Mouse (Mus musculus) heart, postnatal 0 days (tissue): Measurements from ENCODE around the gene Kif21b. TPM values are rescaled to one million over a fixed set of nuclear protein-coding genes. Genes with fewer than 3 reads are reported as not detected.

ENCODE experiments used
- ATAC-seq: fragments of 200-750 bp; cut with Nextera tagmentation; 2 replicates; pipeline ENCODE4 v1.8.0; 2017; ENCODE audit warnings: low read depth, moderate number of reproducible peaks, moderate library complexity; ENCODE audit not compliant: insufficient read depth
- DNase-seq: peaks from one replicate; pipeline ENCODE4 v3.0.0-alpha.2; 2016; ENCODE audit warnings: low spot score
- H3K27ac ChIP-seq: fragments of 300-500 bp; sonication (generic); 2 replicates; pipeline ENCODE4 v1.5.1; 2014; ENCODE audit warnings: low read depth, mild to moderate bottlenecking
- H3K27me3 ChIP-seq: fragments of 300-500 bp; sonication (generic); 2 replicates; pipeline ENCODE4 v1.6.1; 2014; ENCODE audit warnings: low read length, mixed read lengths; ENCODE audit not compliant: control insufficient read depth, insufficient read depth
- H3K36me3 ChIP-seq: fragments of 300-500 bp; sonication (generic); replicated peaks from 2 replicates; pipeline ENCODE4 v1.6.1; 2014; ENCODE audit warnings: low read length, mixed read lengths; ENCODE audit not compliant: control insufficient read depth, insufficient read depth
- H3K4me1 ChIP-seq: fragments of 300-500 bp; sonication (generic); 2 replicates; pipeline ENCODE4 v1.6.1; 2014; ENCODE audit warnings: antibody characterized with exemption; ENCODE audit not compliant: control insufficient read depth, insufficient read depth
- H3K4me2 ChIP-seq: fragments of 300-500 bp; sonication (generic); 2 replicates; pipeline ENCODE4 v1.6.1; 2014; ENCODE audit warnings: low read depth, mild to moderate bottlenecking, low read length, moderate library complexity
- H3K4me3 ChIP-seq: fragments of 300-500 bp; sonication (generic); 2 replicates; pipeline ENCODE4 v1.5.1; 2014; ENCODE audit warnings: low read depth, low read length
- H3K9ac ChIP-seq: fragments of 300-500 bp; sonication (generic); replicated peaks from 2 replicates; pipeline ENCODE4 v1.6.1; 2014; ENCODE audit warnings: low read depth, low read length, mixed read lengths
- H3K9me3 ChIP-seq: fragments of 300-500 bp; sonication (generic); replicated peaks from 2 replicates; pipeline ENCODE4 v1.6.1; 2016; ENCODE audit warnings: low read length; ENCODE audit not compliant: control insufficient read depth
- CTCF ChIP-seq: IDR thresholded peaks from 2 replicates; pipeline ENCODE4 v1.5.1; 2016; ENCODE audit warnings: antibody characterized with exemption, control low read depth, low read depth
- EP300 ChIP-seq: IDR thresholded peaks from 2 replicates; pipeline ENCODE4 v1.6.1; 2016; ENCODE audit warnings: antibody characterized with exemption, low read depth
- WGBS: fragments of 180-500 bp; shearing (Covaris S2); extraction: QIAGEN DNeasy Blood & Tissue Kit; methylation state at CpG from one replicate; pipeline ENCODE4 v1.1.7; 2014; 5-methylcytosine and 5-hydroxymethylcytosine counted together
- polyA plus RNA-seq: library from polyadenylated mRNA; unstranded; fragments of >200 nt; fragmentation: Nextera tagmentation; extraction: Ambion mirVana; gene quantifications from 2 replicates; pipeline ENCODE4 v1.2.1, GENCODE M21; 2015
- total RNA-seq: library from RNA; depleted of rRNA; stranded (reverse); fragments of >200 nt; gene quantifications from 2 replicates; pipeline ENCODE4 v1.2.3, GENCODE M21; 2014; ENCODE audit warnings: low replicate concordance

Kif21b gene
- total and polyA plus RNA-seq, 2 experiments from 2014 or later: 0.26 to 0.38 TPM

DNA sequence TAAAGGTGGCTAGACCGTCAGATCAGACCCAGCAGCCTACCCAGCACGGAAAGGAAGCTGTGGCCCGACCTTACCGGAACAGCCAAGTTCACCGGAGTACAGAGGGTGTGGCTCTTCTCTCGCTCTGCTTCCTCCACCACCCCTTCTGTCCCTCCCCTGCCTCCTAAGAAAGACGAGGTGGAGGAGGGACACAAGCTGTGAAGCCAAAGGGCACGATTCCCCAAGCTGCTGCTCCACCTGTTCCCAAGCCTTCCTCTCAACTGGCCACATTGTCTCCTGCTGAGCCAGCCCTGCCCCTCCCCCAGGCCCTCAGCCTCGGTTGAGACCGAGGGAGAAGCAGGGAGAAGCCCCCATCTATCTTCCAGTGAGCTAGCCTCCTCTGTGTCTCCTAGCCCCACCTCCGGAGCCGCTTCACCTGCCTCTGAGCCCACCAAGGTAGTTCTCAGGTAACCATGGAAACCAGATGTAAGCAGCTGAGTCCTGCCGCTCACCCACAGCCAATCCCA lies 43.0 kb downstream of the Kif21b start:
- Histone ChIP-seq H3K4me3 (no peak overlapping the region), H3K27me3 (peaks cover 5% of the 10 kb centered on the region; the same call in 1 of the 2 replicates), H3K36me3 (no peaks in the 10 kb centered on the region), H3K27ac (no peak overlapping the region), H3K9ac (no peak overlapping the region), H3K4me2 (0 out of 2 replicates have a peak overlapping the region, but pooled peaks have one; percentile 11), H3K4me1 (0 out of 2 replicates have a peak, but pooled peaks cover 4% of the 10 kb centered on the region), H3K9me3 (no peaks in the 10 kb centered on the region)
- ATAC-seq (no peak), DNase-seq (peak; percentile 9)
- TF ChIP-seq CTCF (no peak), EP300 (no peak)
- WGBS: 37% methylated on average over 13 of the region's 13 CpGs

DNA sequence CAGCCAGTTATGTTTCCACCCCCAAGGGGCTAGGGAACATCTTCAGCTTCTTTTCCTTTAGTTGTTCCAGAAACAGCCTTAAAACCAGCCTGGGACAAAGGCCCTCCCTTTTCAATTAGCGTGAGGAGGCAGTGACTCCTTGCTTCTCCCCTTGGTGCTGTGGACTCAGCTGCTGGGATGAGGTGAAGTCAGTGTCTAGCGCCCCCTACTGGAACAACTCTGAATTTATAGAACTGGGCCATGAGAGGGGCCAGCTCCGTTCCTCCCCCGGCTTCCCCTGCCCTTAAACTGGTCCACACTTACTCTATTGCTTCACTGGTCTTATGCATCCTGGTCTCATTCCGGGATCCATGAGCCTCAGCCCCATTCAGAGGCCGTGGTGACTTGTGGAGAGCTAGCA lies 44.0 kb downstream of the Kif21b start:
- 31% methylated on average over 6 of the region's 6 CpGs for WGBS
- H3K4me3 ChIP-seq: no peak overlapping the region
- H3K9ac ChIP-seq: no peak overlapping the region
- no peak overlapping the region for H3K27ac ChIP-seq
- TF ChIP-seq EP300: no peak
- peak; percentile 47 for TF ChIP-seq CTCF
- no peaks in the 10 kb centered on the region for H3K9me3 ChIP-seq
- no peak overlapping the region for H3K4me2 ChIP-seq
- ATAC-seq (no peak), DNase-seq (peak; percentile 17)
- peaks cover 5% of the 10 kb centered on the region; the same call in 1 of the 2 replicates for H3K27me3 ChIP-seq
- H3K4me1 ChIP-seq: 0 out of 2 replicates have a peak, but pooled peaks cover 4% of the 10 kb centered on the region
- no peaks in the 10 kb centered on the region for H3K36me3 ChIP-seq

DNA sequence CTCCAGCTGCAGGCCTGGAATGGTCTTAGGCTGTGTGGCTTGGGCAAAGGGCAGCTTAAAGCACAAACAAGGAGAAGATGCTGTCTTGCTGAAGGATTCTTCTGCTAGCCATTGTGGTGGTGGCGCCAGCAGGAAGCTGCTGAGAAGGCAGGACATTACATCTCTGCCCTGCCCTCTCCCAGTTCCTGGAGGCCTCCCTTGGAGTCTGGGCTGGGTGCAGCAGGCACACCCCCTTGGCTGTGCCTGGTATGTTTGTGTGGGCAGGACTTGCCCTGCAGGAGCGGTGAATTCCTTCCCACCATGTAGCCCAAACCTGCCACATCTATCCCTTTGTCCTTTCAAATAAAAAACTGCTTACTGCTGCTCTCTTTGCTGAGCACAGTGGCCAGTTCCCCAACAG lies 45.9 kb downstream of the Kif21b start:
- TF ChIP-seq CTCF (no peak), EP300 (no peak)
- no peak overlapping the region for H3K4me2 ChIP-seq
- H3K4me3 ChIP-seq: no peak overlapping the region
- H3K4me1 ChIP-seq: 0 out of 2 replicates have a peak, but pooled peaks cover 4% of the 10 kb centered on the region
- H3K9ac ChIP-seq: no peak overlapping the region
- ATAC-seq (no peak), DNase-seq (no peak)
- H3K36me3 ChIP-seq: no peaks in the 10 kb centered on the region
- H3K27me3 ChIP-seq: no peaks in the 10 kb centered on the region
- no peaks in the 10 kb centered on the region for H3K9me3 ChIP-seq
- no peak overlapping the region for H3K27ac ChIP-seq
- 49% methylated on average over 2 of the region's 2 CpGs for WGBS

DNA sequence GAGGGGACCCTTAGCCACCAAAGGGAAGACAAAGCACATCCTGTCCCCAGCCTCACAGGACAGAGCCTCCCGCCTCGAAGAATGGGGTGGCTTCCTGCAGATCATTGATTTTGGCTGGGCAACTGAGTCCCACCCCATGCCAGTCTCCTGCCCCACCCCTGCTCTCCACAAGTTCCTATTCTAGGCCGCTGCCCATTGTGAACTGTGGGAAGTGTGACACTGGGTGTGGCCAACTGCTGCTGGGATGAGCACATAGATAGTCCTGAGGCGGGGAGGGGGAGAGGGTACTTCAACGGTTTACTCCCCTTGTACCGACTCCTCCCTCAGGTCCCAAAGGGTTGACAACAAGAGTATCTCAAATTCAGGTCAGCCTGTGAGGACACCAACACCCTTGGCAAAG lies 47.6 kb downstream of the Kif21b start:
- H3K9ac ChIP-seq: no peak overlapping the region
- H3K4me3 ChIP-seq: no peak overlapping the region
- DNase-seq (no peak), ATAC-seq (0 out of 2 replicates have a peak, but pooled peaks have one; percentile 5)
- 0 out of 2 replicates have a peak, but pooled peaks cover 4% of the 10 kb centered on the region for H3K4me1 ChIP-seq
- no peaks in the 10 kb centered on the region for H3K27me3 ChIP-seq
- no peak for TF ChIP-seq CTCF
- no peak for TF ChIP-seq EP300
- no peaks in the 10 kb centered on the region for H3K36me3 ChIP-seq
- no peaks in the 10 kb centered on the region for H3K9me3 ChIP-seq
- 45% methylated on average over 6 of the region's 6 CpGs for WGBS
- no peak overlapping the region for H3K27ac ChIP-seq
- H3K4me2 ChIP-seq: no peak overlapping the region

DNA sequence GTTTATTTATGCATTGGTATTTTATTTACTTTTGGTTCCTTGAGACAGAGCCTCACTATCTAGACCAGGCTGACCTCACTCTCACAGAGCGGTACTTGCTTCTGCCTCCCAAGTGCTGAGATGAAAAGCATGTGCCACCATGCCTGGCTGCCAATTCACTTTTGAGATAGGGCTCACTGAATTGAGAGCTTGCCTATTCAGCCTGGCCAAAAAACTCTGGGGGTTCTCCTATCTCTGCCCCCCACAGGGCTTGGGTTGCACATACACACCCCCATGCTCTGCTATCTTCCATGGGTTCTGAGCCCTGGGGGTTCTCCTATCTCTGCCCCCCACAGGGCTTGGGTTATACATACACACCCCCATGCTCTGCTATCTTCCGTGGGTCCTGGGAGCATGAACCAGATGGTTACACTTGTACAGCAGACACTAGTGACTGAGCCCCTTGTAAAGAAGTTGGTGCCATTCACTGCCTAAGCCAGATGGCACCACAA lies 48.4 kb downstream of the Kif21b start:
- 0 out of 2 replicates have a peak, but pooled peaks cover 4% of the 10 kb centered on the region for H3K4me1 ChIP-seq
- no peak overlapping the region for H3K27ac ChIP-seq
- TF ChIP-seq EP300: no peak
- no peak for TF ChIP-seq CTCF
- ATAC-seq (no peak), DNase-seq (no peak)
- H3K36me3 ChIP-seq: no peaks in the 10 kb centered on the region
- H3K27me3 ChIP-seq: no peaks in the 10 kb centered on the region
- no peak overlapping the region for H3K4me2 ChIP-seq
- no peak overlapping the region for H3K9ac ChIP-seq
- no peaks in the 10 kb centered on the region for H3K9me3 ChIP-seq
- 40% methylated on average over 2 of the region's 2 CpGs for WGBS
- H3K4me3 ChIP-seq: no peak overlapping the region

DNA sequence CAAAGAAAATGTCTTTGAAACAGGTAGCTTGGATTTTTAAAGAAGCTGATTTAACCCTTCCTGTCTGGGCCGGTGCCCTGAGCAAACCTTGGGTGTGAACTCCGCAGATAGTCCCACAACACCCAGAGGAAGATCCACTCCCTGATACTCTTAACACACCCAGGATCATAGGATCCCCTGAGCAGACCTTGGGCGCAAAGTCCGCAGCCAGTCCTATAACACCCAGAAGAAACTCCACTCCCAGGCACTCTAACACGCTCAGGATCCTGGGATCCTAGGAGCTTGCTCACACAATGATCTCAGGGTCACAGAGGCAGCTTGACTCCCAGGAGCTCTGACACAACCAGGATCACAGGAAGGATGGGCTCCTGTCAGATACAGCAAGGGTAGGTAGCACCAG lies 58.8 kb downstream of the Kif21b start:
- Histone ChIP-seq H3K9ac (no peak overlapping the region), H3K36me3 (no peaks in the 10 kb centered on the region), H3K4me3 (no peak overlapping the region), H3K4me2 (no peak overlapping the region), H3K27ac (no peak overlapping the region), H3K27me3 (no peaks in the 10 kb centered on the region), H3K4me1 (no peaks in the 10 kb centered on the region), H3K9me3 (no peaks in the 10 kb centered on the region)
- ATAC-seq (no peak), DNase-seq (no peak)
- TF ChIP-seq CTCF (no peak), EP300 (no peak)
- 86% methylated on average over 5 of the region's 5 CpGs for WGBS
